In genomic region chr5:144545653-144546422, GRCm38 (mm10) we compare ENCODE assay signal across 9 mouse cellular contexts. TPM values are rescaled to one million over a fixed set of nuclear protein-coding genes. Genes with fewer than 3 reads are reported as not detected.
DNase-seq lines count a peak whose midpoint lies in the region; ATAC-seq and TF ChIP-seq lines count a peak whose summit lies in the region.
"Had no signal": no experiment of that assay in that cellular context is flagged by ENCODE, and none has a peak within 500 bp of the region (broad histone marks: within the 10 kb centered on the region; RNA-seq: fewer than 3 reads in every experiment).

Nptx2 (plus strand) TSS chr5:144545902.

- H3K27ac ChIP-seq in ES-E14 (ENCODE audit: insufficient read depth, low read depth, low read length, poor library complexity, severe bottlenecking), result no peak within 1 kb of the TSS
- peak within 1 kb of the TSS; percentile 75 for H3K27ac ChIP-seq in hindbrain, embryonic 10.5 days
- no peak within 1 kb of the TSS for H3K27ac ChIP-seq in liver, postnatal 0 days (ENCODE audit: low read depth)

- peak within 1 kb of the TSS; percentile 51 for H3K4me2 ChIP-seq in liver, postnatal 0 days (ENCODE audit: low read depth, low read length)

- peak within 1 kb of the TSS; percentile 69 to 74 for H3K4me3 ChIP-seq in ES-E14 (ENCODE audit: insufficient read depth in 1 of 2, low read depth in 1 of 2, low read length in 2 of 2, poor library complexity in 1 of 2, severe bottlenecking in 1 of 2)
- H3K4me3 ChIP-seq in hindbrain, embryonic 10.5 days, result peak within 1 kb of the TSS; percentile 54
- H3K4me3 ChIP-seq in liver, postnatal 0 days (ENCODE audit: low read depth, low read length), result peak within 1 kb of the TSS; percentile 15; the same call in 1 of the 2 replicates

- peaks cover 5 to 7% of the 10 kb centered on the region in 2 experiments; a peak in 3 of 4 replicates for H3K4me1 ChIP-seq in ES-E14 (ENCODE audit: control insufficient read depth in 2 of 2, insufficient read depth in 2 of 2, low read length in 2 of 2, poor library complexity in 1 of 2)
- H3K4me1 ChIP-seq in hindbrain, embryonic 10.5 days (replicated peaks), result peaks cover 47% of the 10 kb centered on the region
- H3K4me1 ChIP-seq in liver, postnatal 0 days (ENCODE audit: insufficient read depth), result no peaks in the 10 kb centered on the region

- H3K9me3 ChIP-seq in ES-E14 (ENCODE audit: control insufficient read depth, insufficient read depth, low read depth, low read length), result no peaks in the 10 kb centered on the region
- no peaks in the 10 kb centered on the region for H3K9me3 ChIP-seq in hindbrain, embryonic 10.5 days
- H3K9me3 ChIP-seq in liver, postnatal 0 days (ENCODE audit: low read length), result no peaks in the 10 kb centered on the region

- H3K36me3 ChIP-seq in ES-E14 (ENCODE audit: control insufficient read depth, insufficient read depth, low read length, poor library complexity, severe bottlenecking), result peaks cover 2% of the 10 kb centered on the region; the same call in 1 of the 2 replicates
- H3K36me3 ChIP-seq in hindbrain, embryonic 10.5 days, result no peaks in the 10 kb centered on the region
- no peaks in the 10 kb centered on the region for H3K36me3 ChIP-seq in liver, postnatal 0 days (replicated peaks; ENCODE audit: insufficient read depth, low read length)

- DNase-seq in ES-E14 (ENCODE audit: low read depth, low spot score), result peak; percentile 70
- peak; percentile 95 for DNase-seq in cerebellum, postnatal 10 days
- peak; percentile 76 to 80 for DNase-seq in frontal cortex, postnatal 14 days (ENCODE audit: low spot score in 2 of 2)
- peak; percentile 90 for DNase-seq in hindbrain, embryonic 10.5 days (ENCODE audit: low spot score)
- peak; percentile 52 to 79 for DNase-seq in layer of hippocampus, adult 8-10 months (ENCODE audit: low spot score in 2 of 2)
- peak; percentile 55 for DNase-seq in liver, postnatal 0 days
- peak; percentile 60 for DNase-seq in ovary, postnatal 10 days (ENCODE audit: low spot score)
- DNase-seq in urinary bladder, postnatal 14 days (ENCODE audit: low spot score), result peak; percentile 75

- peak within 1 kb of the TSS; percentile 84 for H3K9ac ChIP-seq in ES-E14 (ENCODE audit: insufficient read depth, low read depth, low read length, poor library complexity, severe bottlenecking)
- no peak within 1 kb of the TSS for H3K9ac ChIP-seq in liver, postnatal 0 days (replicated peaks)

- ATAC-seq in liver, postnatal 0 days, result peak; percentile 80

- peaks cover 72% of the 10 kb centered on the region for H3K27me3 ChIP-seq in hindbrain, embryonic 10.5 days (ENCODE audit: insufficient read depth, poor library complexity, severe bottlenecking)
- peaks cover 42% of the 10 kb centered on the region for H3K27me3 ChIP-seq in liver, postnatal 0 days (ENCODE audit: insufficient read depth, low read length)

- peak; percentile 16; the same call in 1 of the 2 replicates for TF ChIP-seq CTCF in liver, postnatal 0 days (IDR thresholded peaks at IDR 0.05; ENCODE audit: low read depth)

- in situ Hi-C loops in ES-E14 (cut with MboI; ENCODE audit: low sequenced_read_pairs in 2 of 2, unreplicated experiment in 2 of 2), result no loop called here

- WGBS in hindbrain, embryonic 10.5 days, result under 1% methylated on average over 99 of the region's 99 CpGs
- WGBS in liver, postnatal 0 days (ENCODE audit: insufficient replicate concordance), result 2% methylated on average over 69 of the region's 99 CpGs

- TF ChIP-seq EP300 in liver, postnatal 0 days (IDR thresholded peaks at IDR 0.05; ENCODE audit: low read depth), result no peak

TF ChIP-seq in ES-E14, 5 proteins besides CTCF, POLR2A, EP300 and RAD21:
- TF ChIP-seq HCFC1 (IDR thresholded peaks at IDR 0.05; ENCODE audit: borderline replicate concordance, insufficient read depth, low read length), result peak; percentile 56; the same call in 1 of the 2 replicates
- no peak for TF ChIP-seq ZNF384 (IDR thresholded peaks at IDR 0.05; ENCODE audit: low read depth, low read length)

RNA-seq across cellular contexts. Expression of gene Nptx2, which starts in this region (rescaled TPM):
- 58.9 and 80.8 TPM in 2 replicates for total RNA-seq in ES-E14 (2012; rRNA removed)
- polyA plus RNA-seq in hindbrain, embryonic 10.5 days (2016; fragmentation: Nextera tagmentation; extraction: Ambion mirVana), result 1.8 and 3.2 TPM in 2 replicates
- 10 to 100 TPM; 25.5 to 34.3 (median 31.0) TPM for total RNA-seq in layer of hippocampus, adult 8-10 months (2022)
- not detected in 2 replicates for polyA plus RNA-seq in liver, postnatal 0 days (2015; fragmentation: Nextera tagmentation; extraction: Ambion mirVana)
- total RNA-seq: MEL had no signal

Comparison
In these comparisons a context has a peak if more than half of its experiments do, and no peak if none do; other contexts are left out.
1. Peak in DNase-seq, ATAC-seq, H3K4me3 ChIP-seq and H3K4me2 ChIP-seq in liver, postnatal 0 days; RNA of the gene not detected or under 1 TPM.
2. H3K4me3 ChIP-seq: peak in every context shown above with its lines; median percentile 72 in ES-E14; 54 in hindbrain, embryonic 10.5 days; 15 in liver, postnatal 0 days.